Mouse (Mus musculus): ENCODE data around the gene Fmo3.

Gene Fmo3

GRCm38 (mm10) chr1:162931310-162931875 lies 52.9 kb downstream of the Fmo3 start:
- no peak for DNase-seq (ENCODE audit: low spot score in 2 of 2)

GRCm38 (mm10) chr1:162930631-162931030 lies 53.7 kb downstream of the Fmo3 start:
- DNase-seq (ENCODE audit: low spot score in 2 of 2) = no peak

DNA sequence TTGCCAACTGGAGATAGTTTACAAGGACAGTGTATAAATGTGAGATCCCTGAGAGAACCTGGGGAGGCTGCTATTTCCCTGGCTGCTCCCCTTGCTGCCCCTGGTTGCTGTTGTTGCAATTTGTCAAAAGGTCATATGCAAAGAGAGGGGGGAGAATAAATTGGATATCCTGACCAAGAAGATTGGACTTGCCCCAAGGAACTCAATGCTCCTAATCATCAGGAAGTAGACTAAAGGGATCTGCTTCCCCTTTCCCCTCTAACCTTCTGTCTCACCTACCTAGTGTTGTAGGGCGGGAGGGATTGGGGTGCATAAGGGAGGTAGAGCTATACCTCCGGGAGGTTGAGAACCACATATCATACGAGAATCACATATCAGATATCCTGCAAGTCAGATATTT lies 55.2 kb downstream of the Fmo3 start:
- DNase-seq (ENCODE audit: low spot score in 2 of 2) = no peak

GRCm38 (mm10) chr1:162925121-162925520 lies 59.2 kb downstream of the Fmo3 start:
- no peak for DNase-seq (ENCODE audit: low spot score in 2 of 2)

DNA sequence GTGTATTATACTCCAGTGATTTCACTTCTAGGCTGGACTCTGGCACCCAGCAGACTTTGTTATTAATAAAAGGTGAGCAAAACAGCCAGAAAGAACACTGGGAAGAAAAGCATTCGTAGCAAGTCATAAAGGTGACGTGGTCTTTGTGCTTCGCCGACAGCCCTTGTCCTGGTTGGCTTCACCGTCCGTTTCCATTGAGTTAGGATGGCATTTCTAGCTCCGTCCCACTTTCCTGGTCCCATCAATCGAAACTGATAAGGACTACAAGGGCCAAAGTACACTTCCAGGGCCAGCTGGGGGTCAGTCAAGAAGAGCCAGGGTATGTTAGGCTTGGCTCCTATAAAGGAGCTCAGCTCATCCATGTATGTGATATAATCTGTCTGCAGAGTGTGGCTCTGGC lies 67.7 kb downstream of the Fmo3 start:
- no peak for DNase-seq (ENCODE audit: low spot score in 2 of 2)

DNA sequence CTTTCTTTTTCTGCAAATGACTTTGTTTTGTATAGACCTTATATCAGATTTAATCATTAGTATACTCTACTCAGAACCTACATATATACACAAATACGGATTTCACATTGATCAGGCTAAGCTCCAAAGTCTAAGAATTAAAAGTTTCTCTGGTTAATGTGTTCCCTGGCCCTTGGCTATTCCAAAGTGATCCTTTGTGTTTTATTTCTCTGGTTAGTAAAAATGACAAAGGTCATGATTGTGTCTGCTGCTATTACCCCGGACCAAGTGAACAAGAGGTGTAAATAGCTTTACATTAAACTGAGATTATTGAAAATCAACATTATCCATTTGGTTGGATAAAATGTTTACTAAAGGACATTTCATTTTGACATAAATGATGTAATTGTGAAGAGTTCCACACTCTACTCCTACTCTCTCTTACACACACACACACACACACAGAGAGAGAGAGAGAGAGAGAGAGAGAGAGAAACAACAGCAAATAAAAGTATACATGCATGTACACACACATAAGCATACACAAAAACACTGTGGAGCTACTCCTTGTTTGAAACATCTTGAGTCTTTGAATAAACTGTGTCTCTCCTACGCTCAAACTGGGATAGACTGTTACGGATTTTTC lies 69.3 kb downstream of the Fmo3 start:
- DNase-seq (ENCODE audit: low spot score in 2 of 2) = no peak

DNA sequence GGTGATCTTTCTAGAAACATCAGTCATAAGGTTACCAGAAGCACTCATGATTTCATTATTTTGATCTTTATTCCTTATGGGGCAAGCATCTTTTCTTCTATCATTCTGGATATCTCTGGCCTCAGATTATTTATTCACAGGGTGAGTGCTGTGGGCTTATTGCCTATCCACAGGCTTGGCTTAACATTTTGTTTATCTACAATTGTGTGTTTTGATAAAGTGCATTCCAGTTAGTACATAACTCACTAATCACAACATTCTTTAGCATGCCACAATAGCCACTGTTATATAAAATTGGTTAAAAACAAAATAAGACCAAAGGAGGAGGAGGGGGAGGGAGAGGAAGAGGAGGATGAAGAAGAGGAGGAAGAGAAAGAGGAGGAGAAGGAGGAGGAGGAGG lies 72.2 kb downstream of the Fmo3 start:
- no peak for DNase-seq (ENCODE audit: low spot score in 2 of 2)
